Mouse (Mus musculus) megakaryocyte, embryonic 14.5 days (primary cell): ENCODE data around the gene Tsc2.

ENCODE experiments used
- FLI1 ChIP-seq: IDR thresholded peaks from 2 replicates; pipeline ENCODE4 v1.6.1; 2012; ENCODE audit warnings: low read length, inconsistent platforms, mixed read lengths
- GATA1 ChIP-seq: IDR thresholded peaks from 3 replicates; pipeline ENCODE4 v1.6.1; 2012; ENCODE audit warnings: mixed read lengths, low read length, inconsistent platforms, borderline replicate concordance

DNA sequence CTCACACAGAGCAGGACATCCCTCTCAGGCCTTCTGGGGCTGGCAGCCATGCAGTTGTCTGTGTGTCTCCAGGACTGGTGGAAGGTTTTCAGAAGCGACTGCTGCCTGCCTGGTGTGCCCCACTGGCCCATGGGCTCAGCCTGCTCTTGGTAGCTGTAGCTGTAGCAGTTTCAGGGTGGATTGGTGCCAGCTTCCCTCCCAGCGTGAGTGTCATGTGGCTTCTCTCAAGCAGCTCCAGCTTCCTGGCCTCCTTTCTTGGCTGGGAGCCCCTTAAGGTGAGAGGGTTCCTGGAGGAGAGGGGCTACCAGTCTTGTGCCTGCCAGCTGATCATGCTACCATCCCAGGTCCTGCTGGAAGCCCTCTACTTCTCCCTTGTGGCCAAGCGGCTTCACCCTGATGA, 41.5 kb downstream of the Tsc2 start:
- TF ChIP-seq GATA1 = no peak
- no peak for TF ChIP-seq FLI1
